Comparison of ENCODE assay signal across 19 mouse cellular contexts in genomic region chr8:78770584-78770983, GRCm38 (mm10). TPM values are rescaled to one million over a fixed set of nuclear protein-coding genes. Genes with fewer than 3 reads are reported as not detected.
DNase-seq lines count a peak whose midpoint lies in the region; ATAC-seq lines count a peak whose summit lies in the region.
"Had no signal": no experiment of that assay in that cellular context is flagged by ENCODE, and none has a peak within 500 bp of the region (broad histone marks: within the 10 kb centered on the region; RNA-seq: fewer than 3 reads in every experiment).

No protein-coding gene starts in this region.

- no peak for DNase-seq in heart, embryonic 10.5 days (ENCODE audit: low spot score)
- DNase-seq in heart, postnatal 4 days: no peak
- DNase-seq in heart, adult 18-20 months: no peak
- DNase-seq in lung, adult 18-20 months: no peak
- DNase-seq: cerebellum, adult 11 months; cerebellum, adult 18-20 months; cerebellum, adult 8-10 months; cerebellum, adult 9-11 months; cerebellum, postnatal 14 days; cerebellum, postnatal 36 days; embryo, embryonic 11 days had no signal

- no peak for ATAC-seq in heart, embryonic 13.5 days (ENCODE audit: extremely low read depth, insufficient number of reproducible peaks, low FRiP score, low TSS enrichment)
- peak; percentile 67; the same call in 1 of the 2 replicates for ATAC-seq in lung, embryonic 16.5 days (ENCODE audit: low read depth)
- ATAC-seq: forebrain, embryonic 14.5 days had no signal

- H3K4me2 ChIP-seq in heart, embryonic 13.5 days: no peak overlapping the region
- H3K4me2 ChIP-seq in lung, embryonic 16.5 days (ENCODE audit: low read depth, low read length): no peak overlapping the region
- H3K4me2 ChIP-seq: embryonic facial prominence, embryonic 13.5 days; forebrain, embryonic 12.5 days had no signal

- peaks cover 11% of the 10 kb centered on the region; the same call in 1 of the 2 replicates for H3K4me1 ChIP-seq in heart, embryonic 10.5 days
- peaks cover 10% of the 10 kb centered on the region for H3K4me1 ChIP-seq in heart, embryonic 13.5 days
- no peaks in the 10 kb centered on the region for H3K4me1 ChIP-seq in lung, embryonic 16.5 days (replicated peaks; ENCODE audit: control insufficient read depth, insufficient read depth, low read length)
- H3K4me1 ChIP-seq: embryonic facial prominence, embryonic 13.5 days; embryonic facial prominence, embryonic 15.5 days; forebrain, embryonic 10.5 days; forebrain, embryonic 12.5 days had no signal

- H3K9ac ChIP-seq in heart, embryonic 13.5 days: no peak overlapping the region
- no peak overlapping the region for H3K9ac ChIP-seq in lung, embryonic 16.5 days (ENCODE audit: low read length)
- H3K9ac ChIP-seq: embryonic facial prominence, embryonic 13.5 days; embryonic facial prominence, embryonic 15.5 days; forebrain, embryonic 12.5 days had no signal

- WGBS in heart, embryonic 10.5 days: 92% methylated on average over 3 of the region's 3 CpGs
- 90% methylated on average over 3 of the region's 3 CpGs for WGBS in heart, embryonic 13.5 days
- WGBS in lung, embryonic 16.5 days: 64% methylated on average over 3 of the region's 3 CpGs

- H3K27me3 ChIP-seq in heart, embryonic 10.5 days (ENCODE audit: insufficient read depth, poor library complexity, severe bottlenecking): no peaks in the 10 kb centered on the region
- no peaks in the 10 kb centered on the region for H3K27me3 ChIP-seq in heart, embryonic 13.5 days (replicated peaks)
- no peaks in the 10 kb centered on the region for H3K27me3 ChIP-seq in lung, embryonic 16.5 days (ENCODE audit: control insufficient read depth, insufficient read depth, low read depth, low read length)
- H3K27me3 ChIP-seq: embryonic facial prominence, embryonic 13.5 days; embryonic facial prominence, embryonic 15.5 days; forebrain, embryonic 12.5 days had no signal

- no peaks in the 10 kb centered on the region for H3K9me3 ChIP-seq in heart, embryonic 10.5 days
- H3K9me3 ChIP-seq in heart, embryonic 13.5 days: no peaks in the 10 kb centered on the region
- H3K9me3 ChIP-seq in lung, embryonic 16.5 days (ENCODE audit: control insufficient read depth, low read length): no peaks in the 10 kb centered on the region
- H3K9me3 ChIP-seq: embryonic facial prominence, embryonic 13.5 days; embryonic facial prominence, embryonic 15.5 days; forebrain, embryonic 10.5 days; forebrain, embryonic 12.5 days had no signal

- H3K27ac ChIP-seq in heart, embryonic 10.5 days: peak overlapping the region; percentile 69; the same call in 1 of the 2 replicates
- H3K27ac ChIP-seq in heart, embryonic 13.5 days (replicated peaks): peak overlapping the region; percentile 72; the same call in 1 of the 2 replicates
- H3K27ac ChIP-seq in lung, embryonic 16.5 days (ENCODE audit: low read length): peak overlapping the region; percentile 44; the same call in 1 of the 2 replicates
- H3K27ac ChIP-seq: embryonic facial prominence, embryonic 13.5 days; embryonic facial prominence, embryonic 15.5 days; forebrain, embryonic 10.5 days; forebrain, embryonic 12.5 days had no signal

- no peak overlapping the region for H3K4me3 ChIP-seq in heart, embryonic 10.5 days
- H3K4me3 ChIP-seq in heart, embryonic 13.5 days: no peak overlapping the region
- H3K4me3 ChIP-seq in lung, embryonic 16.5 days (ENCODE audit: low read length): no peak overlapping the region
- H3K4me3 ChIP-seq: embryonic facial prominence, embryonic 13.5 days; embryonic facial prominence, embryonic 15.5 days; erythroblast, embryonic 14.5 days; forebrain, embryonic 10.5 days; forebrain, embryonic 12.5 days had no signal

- no peaks in the 10 kb centered on the region for H3K36me3 ChIP-seq in heart, embryonic 10.5 days
- H3K36me3 ChIP-seq in heart, embryonic 13.5 days: no peaks in the 10 kb centered on the region
- no peaks in the 10 kb centered on the region for H3K36me3 ChIP-seq in lung, embryonic 16.5 days (ENCODE audit: control insufficient read depth, insufficient read depth, low read length)
- H3K36me3 ChIP-seq: embryonic facial prominence, embryonic 13.5 days; embryonic facial prominence, embryonic 15.5 days; forebrain, embryonic 10.5 days; forebrain, embryonic 12.5 days had no signal

RNA-seq across cellular contexts. Expression of gene Lsm6, which starts 50.4 kb away (rescaled TPM):
- polyA plus RNA-seq in heart, embryonic 10.5 days (2016; fragmentation: Nextera tagmentation; extraction: Ambion mirVana): 200 and 218 TPM in 2 replicates
- total RNA-seq in heart, postnatal 4 days (2021): 10 to 100 TPM; 96.5 to 97.7 TPM
- polyA plus RNA-seq in heart, embryonic 13.5 days (2015; fragmentation: Nextera tagmentation; extraction: Ambion mirVana): 161 and 200 TPM in 2 replicates
- 10 to 100 TPM; 63.9 to 71.7 TPM for total RNA-seq in heart, adult 18-20 months (2021)
- 190 and 196 TPM in 2 replicates for polyA plus RNA-seq in lung, embryonic 16.5 days (2015; fragmentation: Nextera tagmentation; extraction: Ambion mirVana)
